Mouse (Mus musculus) ES-E14 (cell line): ENCODE measurements around the gene Foxred1. TPM values are rescaled to one million over a fixed set of nuclear protein-coding genes. Genes with fewer than 3 reads are reported as not detected.

Experiments
- DNase-seq: peaks from one replicate; pipeline ENCODE4 v3.0.0-alpha.2; 2013; ENCODE audit warnings: low read depth, low spot score
- H3K27ac ChIP-seq: 2 replicates; pipeline ENCODE4 v1.5.1; 2012; ENCODE audit warnings: low read depth, mild to moderate bottlenecking, low read length, moderate library complexity, mixed read lengths; ENCODE audit not compliant: poor library complexity, insufficient read depth, severe bottlenecking
- H3K36me3 ChIP-seq: 2 replicates; pipeline ENCODE4 v1.6.1; 2012; ENCODE audit warnings: mild to moderate bottlenecking, low read length, moderate library complexity, mixed read lengths; ENCODE audit not compliant: control insufficient read depth, poor library complexity, insufficient read depth, severe bottlenecking
- H3K4me1 ChIP-seq, 2 experiments: fragments of 150-350 bp in 1 of 2; sonication (generic) in 1 of 2; 2 replicates each; pipeline ENCODE4 v1.6.1; 2012; ENCODE audit warnings: low read length in 2 of 2, mild to moderate bottlenecking in 1 of 2, mixed read lengths in 1 of 2; ENCODE audit not compliant: control insufficient read depth in 2 of 2, insufficient read depth in 2 of 2, poor library complexity in 1 of 2
- H3K4me3 ChIP-seq, 2 experiments: fragments of 150-350 bp in 1 of 2; sonication (generic) in 1 of 2; 2 replicates each; pipeline ENCODE4 v1.5.1; 2012; ENCODE audit warnings: low read length in 2 of 2, low read depth in 1 of 2, mild to moderate bottlenecking in 1 of 2, mixed read lengths in 1 of 2; ENCODE audit not compliant: insufficient read depth in 1 of 2, poor library complexity in 1 of 2, severe bottlenecking in 1 of 2
- H3K9ac ChIP-seq: 2 replicates; pipeline ENCODE4 v1.6.1; 2012; ENCODE audit warnings: low read depth, mild to moderate bottlenecking, low read length, mixed read lengths; ENCODE audit not compliant: poor library complexity, insufficient read depth, severe bottlenecking
- H3K9me3 ChIP-seq: fragments of 150-350 bp; sonication (generic); 2 replicates; pipeline ENCODE4 v1.6.1; 2012; ENCODE audit warnings: low read depth, mild to moderate bottlenecking, low read length; ENCODE audit not compliant: control insufficient read depth, insufficient read depth
- CHD2 ChIP-seq: IDR thresholded peaks from 2 replicates; pipeline ENCODE4 v1.6.1; 2014; ENCODE audit warnings: mild to moderate bottlenecking, low read depth, low read length, inconsistent platforms
- HCFC1 ChIP-seq: IDR thresholded peaks from 2 replicates; pipeline ENCODE4 v1.6.1; 2012; ENCODE audit warnings: low read length, inconsistent platforms, borderline replicate concordance; ENCODE audit not compliant: insufficient read depth
- MAFK ChIP-seq: IDR thresholded peaks from 2 replicates; pipeline ENCODE4 v1.6.1; 2014; ENCODE audit warnings: mild to moderate bottlenecking, low read depth, low read length, inconsistent platforms; ENCODE audit not compliant: insufficient read depth
- ZC3H11A ChIP-seq: IDR thresholded peaks from 2 replicates; pipeline ENCODE4 v1.6.1; 2012; ENCODE audit warnings: low read depth, mild to moderate bottlenecking, inconsistent platforms, low read length, borderline replicate concordance
- ZNF384 ChIP-seq: IDR thresholded peaks from 2 replicates; pipeline ENCODE4 v1.6.1; 2012; ENCODE audit warnings: low read depth, low read length, inconsistent platforms
- in situ Hi-C, 2 experiments: fragments of 600-800 bp; cut with MboI; formaldehyde crosslinking; loops; one replicate each; pipeline ENCODE4 v1.15.1; 2025; ENCODE audit warnings: low sequenced_read_pairs in 2 of 2, inconsistent platforms in 1 of 2; ENCODE audit not compliant: unreplicated experiment in 2 of 2
- total RNA-seq: library from RNA; depleted of rRNA; stranded (reverse); fragments of 300-350 nt; gene quantifications from 2 replicates; pipeline ENCODE4 v1.2.3, GENCODE M21; 2012

The Foxred1 gene
- total RNA-seq, 1 experiment = 40.6 TPM

- H3K4me1 ChIP-seq = peaks cover 0 to 6% of the 10 kb centered on the region in 2 experiments; a peak in 1 of 4 replicates
- H3K9ac ChIP-seq = no peak overlapping the region
- no peak overlapping the region for H3K4me3 ChIP-seq
- H3K36me3 ChIP-seq = peaks cover 4% of the 10 kb centered on the region; the same call in 1 of the 2 replicates
- DNase-seq = no peak
- H3K9me3 ChIP-seq = no peaks in the 10 kb centered on the region
- H3K27ac ChIP-seq = no peak overlapping the region
- in situ Hi-C loops = no loop called here
- no peak for TF ChIP-seq HCFC1
- TF ChIP-seq CHD2 = no peak
- no peak for TF ChIP-seq ZNF384
- TF ChIP-seq MAFK = no peak
- TF ChIP-seq ZC3H11A = no peak
Measured at GRCm38 (mm10) chr9:35192983-35193542, 17.8 kb downstream of the Foxred1 start.

- no peaks in the 10 kb centered on the region for H3K9me3 ChIP-seq
- no peak for DNase-seq
- H3K36me3 ChIP-seq = peaks cover 5% of the 10 kb centered on the region
- peak overlapping the region; percentile 38 to 40; a peak in 2 of 4 replicates for H3K4me3 ChIP-seq
- no peak overlapping the region for H3K27ac ChIP-seq
- H3K4me1 ChIP-seq = peaks cover 0 to 7% of the 10 kb centered on the region in 2 experiments; a peak in 1 of 4 replicates
- in situ Hi-C loops = no loop called here
- TF ChIP-seq MAFK (no peak), ZC3H11A (no peak), CHD2 (no peak), ZNF384 (no peak), HCFC1 (no peak)
- H3K9ac ChIP-seq = peak overlapping the region; percentile 19; the same call in 1 of the 2 replicates
Measured at GRCm38 (mm10) chr9:35188700-35189099, 22.2 kb downstream of the Foxred1 start.

GRCm38 (mm10) chr9:35187351-35187903 lies 23.4 kb downstream of the Foxred1 start:
- peaks cover 0 to 3% of the 10 kb centered on the region in 2 experiments; a peak in 1 of 4 replicates for H3K4me1 ChIP-seq
- no peak overlapping the region for H3K27ac ChIP-seq
- peaks cover 5% of the 10 kb centered on the region for H3K36me3 ChIP-seq
- in situ Hi-C loops = no loop called here
- no peak overlapping the region for H3K4me3 ChIP-seq
- no peak for DNase-seq
- no peak overlapping the region for H3K9ac ChIP-seq
- TF ChIP-seq CHD2 = no peak
- TF ChIP-seq HCFC1 = no peak
- TF ChIP-seq MAFK = no peak
- no peak for TF ChIP-seq ZNF384
- TF ChIP-seq ZC3H11A = no peak
- no peaks in the 10 kb centered on the region for H3K9me3 ChIP-seq

DNA sequence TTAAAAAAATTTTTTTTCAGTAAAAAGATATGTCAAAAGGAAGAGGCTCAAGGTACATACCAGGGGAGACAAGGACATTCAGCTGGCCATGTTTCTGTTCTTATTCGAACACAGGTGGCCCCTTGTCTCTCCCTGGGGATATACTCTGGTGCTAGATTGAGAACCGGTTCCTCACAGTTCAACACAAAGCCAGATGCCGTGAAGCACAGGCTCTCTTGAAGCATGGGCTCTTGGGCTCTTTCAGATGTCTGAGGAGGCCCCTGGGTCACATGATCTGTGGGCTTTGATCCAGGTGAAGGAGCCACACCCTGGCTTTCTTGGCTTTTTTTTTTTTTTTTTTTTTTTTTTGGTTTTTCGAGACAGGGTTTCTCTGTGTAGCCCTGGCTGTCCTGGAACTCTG lies 24.4 kb downstream of the Foxred1 start:
- no peak overlapping the region for H3K4me3 ChIP-seq
- no peak for DNase-seq
- no peaks in the 10 kb centered on the region for H3K9me3 ChIP-seq
- no peak overlapping the region for H3K27ac ChIP-seq
- peaks cover 5% of the 10 kb centered on the region for H3K36me3 ChIP-seq
- TF ChIP-seq ZC3H11A (no peak), ZNF384 (peak; percentile 65)
- in situ Hi-C loops = no loop called here
- no peak overlapping the region for H3K9ac ChIP-seq
- H3K4me1 ChIP-seq = peaks cover 0 to 3% of the 10 kb centered on the region in 2 experiments; a peak in 1 of 4 replicates

- Histone ChIP-seq H3K9me3 (no peaks in the 10 kb centered on the region), H3K9ac (no peak overlapping the region), H3K36me3 (peaks cover 2% of the 10 kb centered on the region), H3K27ac (no peak overlapping the region), H3K4me3 (no peak overlapping the region), H3K4me1 (peaks cover 0 to 2% of the 10 kb centered on the region in 2 experiments; a peak in 1 of 4 replicates)
- TF ChIP-seq ZNF384 (no peak), MAFK (no peak), HCFC1 (no peak), CHD2 (no peak), ZC3H11A (no peak)
- DNase-seq = no peak
- in situ Hi-C loops = no loop called here
Measured at GRCm38 (mm10) chr9:35183359-35183758, 27.5 kb downstream of the Foxred1 start.
